Mouse (Mus musculus) heart, adult 2 months (tissue): ENCODE results near the gene Mrgprd.

ENCODE experiments used
- CTCF ChIP-seq: fragments of 200-600 bp; IDR thresholded peaks from 2 replicates; pipeline ENCODE4 v1.8.1; 2022; ENCODE audit warnings: antibody characterized with exemption, mild to moderate bottlenecking, moderate library complexity
- POLR2A ChIP-seq: fragments of 200-500 bp; IDR thresholded peaks from 2 replicates; pipeline ENCODE4 v1.6.1; 2011; ENCODE audit warnings: mild to moderate bottlenecking, low read depth, low read length, control low read depth; ENCODE audit not compliant: insufficient read depth

- TF ChIP-seq CTCF: no peak
- TF ChIP-seq POLR2A: no peak
Observed at GRCm38 (mm10) chr7:145312137-145312536, 2.5 kb upstream of the Mrgprd start.
